Mouse (Mus musculus) 3T3-L1 (cell line): ENCODE data around the gene Odf4.

Experiments used
- DNase-seq: peaks from one replicate; pipeline ENCODE4 v3.0.0-alpha.2; 2015; ENCODE audit warnings: low read depth, low spot score

Odf4 gene

DNA sequence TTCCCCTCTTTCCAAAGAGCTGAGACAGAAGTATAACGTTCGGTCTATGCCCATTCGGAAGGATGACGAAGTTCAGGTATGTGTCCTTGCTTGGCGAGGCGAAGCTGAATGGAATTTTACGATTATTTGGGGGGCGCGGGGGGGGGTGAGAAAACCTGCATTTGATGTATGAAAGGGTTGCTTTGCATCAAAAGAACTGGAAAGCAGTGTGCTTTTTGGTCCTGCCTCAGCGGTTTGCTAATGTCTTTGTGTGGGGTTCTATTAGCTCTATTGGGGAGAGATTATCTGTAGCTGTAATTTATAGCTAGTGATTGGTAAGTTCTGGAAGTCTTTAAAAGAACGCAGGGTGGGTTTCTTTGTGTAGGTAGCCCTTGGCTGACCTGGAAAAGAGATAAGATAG lies 24.5 kb downstream of the Odf4 start:
- DNase-seq: peak; percentile 6

GRCm38 (mm10) chr11:68902047-68902364 lies 24.9 kb downstream of the Odf4 start:
- no peak for DNase-seq

DNA sequence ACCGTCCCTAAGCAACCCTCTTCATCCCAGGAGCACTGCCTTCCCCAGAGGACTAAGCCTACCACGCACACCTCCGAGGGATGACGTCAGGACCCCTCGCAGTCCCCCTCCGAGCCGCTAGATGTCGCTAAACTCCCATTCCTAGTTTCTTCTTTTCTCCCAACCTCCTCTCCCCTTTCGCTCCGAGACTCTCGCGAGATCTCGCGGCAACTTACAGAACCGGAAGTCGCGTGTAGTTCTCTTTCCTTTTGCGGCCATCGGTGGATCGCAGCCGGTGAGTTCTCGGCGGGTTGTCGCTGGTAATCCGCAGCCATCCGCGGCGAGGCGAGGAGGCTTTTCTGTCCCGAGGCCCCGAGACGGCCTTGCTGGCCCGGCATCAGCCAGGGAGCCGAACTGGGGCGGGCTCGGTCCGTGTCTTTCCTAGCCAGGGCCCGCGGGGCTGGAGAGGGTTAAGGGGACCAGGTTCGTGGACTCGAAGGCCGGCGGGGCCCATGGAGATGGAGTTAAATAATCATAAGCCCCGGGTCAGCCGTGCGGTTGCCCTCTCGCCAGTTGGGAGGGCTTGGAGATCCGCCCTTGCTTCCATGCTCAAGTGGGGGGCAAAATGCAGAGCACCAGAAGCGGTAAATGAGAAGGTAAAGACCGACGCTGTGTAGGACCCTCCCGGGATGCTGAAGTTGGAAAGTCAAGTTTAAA lies 25.4 kb downstream of the Odf4 start, which contains the start of gene Rpl26:
Gene Rpl26 (plus strand): TSS at position 233 of the 696 bp plus-strand sequence.
- DNase-seq: peak; percentile 99

GRCm38 (mm10) chr11:68900519-68901350 lies 26.1 kb downstream of the Odf4 start:
- DNase-seq: no peak

GRCm38 (mm10) chr11:68899815-68900214 lies 27.1 kb downstream of the Odf4 start:
- no peak for DNase-seq

GRCm38 (mm10) chr11:68898790-68899189 lies 28.1 kb downstream of the Odf4 start:
- DNase-seq: no peak

GRCm38 (mm10) chr11:68897838-68898237 lies 29.0 kb downstream of the Odf4 start:
- DNase-seq: no peak

DNA sequence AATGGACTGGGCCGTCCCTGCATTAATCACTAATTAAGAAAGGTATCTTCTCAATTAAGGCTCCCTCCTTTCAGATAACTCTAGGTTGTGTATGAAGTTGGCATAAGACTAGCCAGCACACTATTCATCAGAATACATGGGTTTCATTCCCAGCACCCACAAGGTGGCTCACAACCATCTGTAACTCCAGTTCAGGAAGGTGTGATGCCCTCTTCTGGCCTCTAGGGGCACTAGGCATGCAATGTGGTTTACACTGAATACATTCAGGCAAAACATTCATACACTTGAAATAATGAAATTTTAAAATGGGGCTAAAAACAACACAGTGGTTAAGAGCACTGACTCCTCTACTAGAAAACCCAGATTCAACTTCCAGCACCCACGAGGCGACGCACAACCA lies 29.8 kb downstream of the Odf4 start:
- DNase-seq: peak; percentile 79

- no peak for DNase-seq
These were observed 30.6 kb downstream of the Odf4 start for GRCm38 (mm10) chr11:68896247-68896646.

- DNase-seq: no peak
These were observed 32.9 kb downstream of the Odf4 start for GRCm38 (mm10) chr11:68893911-68894464.

GRCm38 (mm10) chr11:68892233-68892832 lies 34.5 kb downstream of the Odf4 start:
- no peak for DNase-seq

DNA sequence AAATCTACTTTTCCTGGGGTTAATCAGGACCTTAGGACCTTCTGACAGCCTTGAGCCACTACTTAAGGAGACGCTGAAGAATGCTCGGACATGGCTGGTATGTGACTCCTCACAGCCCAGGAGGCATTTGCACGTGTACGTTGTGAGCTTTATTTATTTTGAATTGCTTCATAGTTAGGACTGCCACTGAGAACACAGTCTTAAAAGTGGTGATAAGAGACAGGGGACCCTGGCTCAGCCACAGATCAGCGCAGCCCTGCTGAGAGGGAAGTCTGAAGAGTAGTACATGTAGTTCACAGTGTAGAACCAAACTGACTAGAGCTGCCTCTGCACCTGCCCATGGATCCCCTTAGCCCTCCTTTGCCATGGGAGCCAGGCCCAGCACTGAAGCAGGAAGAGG lies 35.1 kb downstream of the Odf4 start:
- DNase-seq: no peak

GRCm38 (mm10) chr11:68890625-68891024 lies 36.3 kb downstream of the Odf4 start:
- peak; percentile 45 for DNase-seq

- DNase-seq: no peak
These were observed 38.2 kb downstream of the Odf4 start for GRCm38 (mm10) chr11:68888653-68889052.

DNA sequence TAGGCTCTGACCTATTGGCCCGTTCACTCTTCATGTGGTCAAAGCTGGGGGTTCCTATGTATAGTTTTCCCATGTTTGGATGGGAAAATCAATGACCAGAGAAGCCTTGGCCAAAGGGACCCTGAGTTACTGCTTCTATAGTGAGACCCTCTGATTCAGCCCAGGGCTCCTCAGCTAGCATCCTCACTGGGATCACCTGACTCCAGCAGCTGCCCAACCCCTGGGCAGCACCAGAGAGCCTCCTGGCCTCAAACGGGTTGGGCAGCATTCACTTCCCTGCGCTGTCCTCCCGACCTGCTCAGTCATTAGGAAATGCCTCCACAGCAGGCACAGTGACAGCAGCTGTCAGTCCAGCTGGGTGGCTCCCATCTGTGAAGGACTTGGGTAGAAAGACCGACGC lies 38.6 kb downstream of the Odf4 start, which contains the start of gene Rnf222:
Gene Rnf222 (plus strand): TSS at position 301 of the 400 bp plus-strand sequence.
- DNase-seq: no peak

GRCm38 (mm10) chr11:68886091-68886490 lies 40.8 kb downstream of the Odf4 start:
- no peak for DNase-seq

GRCm38 (mm10) chr11:68884368-68884767 lies 42.5 kb downstream of the Odf4 start:
- no peak for DNase-seq

GRCm38 (mm10) chr11:68883843-68884242 lies 43.0 kb downstream of the Odf4 start:
- DNase-seq: no peak

- no peak for DNase-seq
These were observed 44.8 kb downstream of the Odf4 start for GRCm38 (mm10) chr11:68882107-68882506.

- no peak for DNase-seq
These were observed 48.1 kb downstream of the Odf4 start for GRCm38 (mm10) chr11:68878811-68879210.

- peak; percentile 87 for DNase-seq
These were observed 52.0 kb downstream of the Odf4 start for GRCm38 (mm10) chr11:68874841-68875240.
